ENCODE assay signal across 14 mouse cellular contexts in the genomic region with DNA sequence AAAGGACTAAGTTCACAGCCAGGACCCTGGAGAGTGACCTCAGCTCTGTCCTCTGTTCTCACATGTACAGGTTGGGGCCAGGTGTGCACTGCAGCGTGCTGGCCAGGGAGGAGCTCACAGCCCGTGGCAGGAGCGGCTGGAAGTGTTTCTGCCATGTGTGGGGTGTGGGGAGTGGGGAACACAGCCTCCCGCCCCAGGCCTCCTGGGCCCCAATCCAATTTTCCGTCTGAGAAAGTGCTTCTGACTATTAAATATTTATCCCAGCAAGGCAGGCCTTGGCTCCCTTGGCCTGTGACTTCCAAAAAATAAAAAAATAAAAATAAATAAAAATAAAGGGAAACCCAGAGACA. TPM values are rescaled to one million over a fixed set of nuclear protein-coding genes. Genes with fewer than 3 reads are reported as not detected.
DNase-seq lines count a peak whose midpoint lies in the region; ATAC-seq and TF ChIP-seq lines count a peak whose summit lies in the region.
"Had no signal": no experiment of that assay in that cellular context is flagged by ENCODE, and none has a peak within 500 bp of the region (broad histone marks: within the 10 kb centered on the region; RNA-seq: fewer than 3 reads in every experiment).

No protein-coding gene starts in this region.

- no peak for DNase-seq in lung, adult 2 months
- DNase-seq in liver = no peak
- DNase-seq: cerebellum, adult 11-12 months; thymus, postnatal 4 days had no signal

- no peak overlapping the region for H3K27ac ChIP-seq in hindbrain, embryonic 16.5 days (ENCODE audit: low read depth, low read length)
- H3K27ac ChIP-seq in hindbrain, embryonic 12.5 days = no peak overlapping the region
- H3K27ac ChIP-seq in lung, embryonic 16.5 days (ENCODE audit: low read length) = no peak overlapping the region
- H3K27ac ChIP-seq in embryonic facial prominence, embryonic 15.5 days (replicated peaks) = peak overlapping the region; percentile 77
- H3K27ac ChIP-seq in stomach, embryonic 15.5 days = peak overlapping the region; percentile 74
- H3K27ac ChIP-seq: forebrain, embryonic 12.5 days; heart, embryonic 15.5 days; liver, embryonic 15.5 days; midbrain, embryonic 12.5 days; neural tube, embryonic 12.5 days had no signal

- TF ChIP-seq POLR2A in lung, adult 2 months (IDR thresholded peaks at IDR 0.05; ENCODE audit: borderline replicate concordance, extremely low read depth, low read depth, low read length) = no peak

- no peak for TF ChIP-seq CTCF in lung, adult 2 months (IDR thresholded peaks at IDR 0.05; ENCODE audit: insufficient read depth, low read length)

- no peak overlapping the region for H3K4me2 ChIP-seq in hindbrain, embryonic 16.5 days (ENCODE audit: low read length)
- no peak overlapping the region for H3K4me2 ChIP-seq in hindbrain, embryonic 12.5 days (replicated peaks)
- no peak overlapping the region for H3K4me2 ChIP-seq in lung, embryonic 16.5 days (ENCODE audit: low read depth, low read length)
- no peak overlapping the region for H3K4me2 ChIP-seq in embryonic facial prominence, embryonic 15.5 days (replicated peaks)
- H3K4me2 ChIP-seq in stomach, embryonic 15.5 days = peak overlapping the region; percentile 19; the same call in 1 of the 2 replicates
- H3K4me2 ChIP-seq: forebrain, embryonic 12.5 days; heart, embryonic 15.5 days; liver, embryonic 15.5 days; midbrain, embryonic 12.5 days; neural tube, embryonic 12.5 days had no signal

- H3K9me3 ChIP-seq in hindbrain, embryonic 16.5 days (ENCODE audit: control insufficient read depth, low read length) = no peaks in the 10 kb centered on the region
- no peaks in the 10 kb centered on the region for H3K9me3 ChIP-seq in hindbrain, embryonic 12.5 days (replicated peaks)
- H3K9me3 ChIP-seq in lung, embryonic 16.5 days (ENCODE audit: control insufficient read depth, low read length) = no peaks in the 10 kb centered on the region
- H3K9me3 ChIP-seq in embryonic facial prominence, embryonic 15.5 days (replicated peaks) = no peaks in the 10 kb centered on the region
- no peaks in the 10 kb centered on the region for H3K9me3 ChIP-seq in stomach, embryonic 15.5 days
- H3K9me3 ChIP-seq: forebrain, embryonic 12.5 days; heart, embryonic 15.5 days; liver, embryonic 15.5 days; midbrain, embryonic 12.5 days; neural tube, embryonic 12.5 days had no signal

- no peak for ATAC-seq in hindbrain, embryonic 16.5 days
- ATAC-seq in hindbrain, embryonic 12.5 days (ENCODE audit: low FRiP score) = no peak
- peak; percentile 18 for ATAC-seq in lung, embryonic 16.5 days (ENCODE audit: low read depth)
- ATAC-seq in embryonic facial prominence, embryonic 15.5 days (ENCODE audit: insufficient number of reproducible peaks, low FRiP score, low TSS enrichment, low read depth) = no peak
- no peak for ATAC-seq in stomach, embryonic 15.5 days (ENCODE audit: insufficient read depth, low FRiP score, low read depth)

- H3K4me3 ChIP-seq in hindbrain, embryonic 16.5 days (ENCODE audit: low read length) = no peak overlapping the region
- no peak overlapping the region for H3K4me3 ChIP-seq in hindbrain, embryonic 12.5 days
- no peak overlapping the region for H3K4me3 ChIP-seq in lung, embryonic 16.5 days (ENCODE audit: low read length)
- no peak overlapping the region for H3K4me3 ChIP-seq in lung, adult 2 months (replicated peaks; ENCODE audit: extremely low read depth, low read depth, low read length)
- H3K4me3 ChIP-seq in embryonic facial prominence, embryonic 15.5 days (replicated peaks) = no peak overlapping the region
- H3K4me3 ChIP-seq in stomach, embryonic 15.5 days (replicated peaks) = no peak overlapping the region
- H3K4me3 ChIP-seq: forebrain, embryonic 12.5 days; heart, embryonic 15.5 days; liver, embryonic 15.5 days; midbrain, embryonic 12.5 days; neural tube, embryonic 12.5 days had no signal

- H3K9ac ChIP-seq in hindbrain, embryonic 16.5 days (ENCODE audit: low read depth, low read length) = peak overlapping the region; percentile 14; the same call in 1 of the 2 replicates
- no peak overlapping the region for H3K9ac ChIP-seq in hindbrain, embryonic 12.5 days
- H3K9ac ChIP-seq in lung, embryonic 16.5 days (ENCODE audit: low read length) = no peak overlapping the region
- no peak overlapping the region for H3K9ac ChIP-seq in embryonic facial prominence, embryonic 15.5 days
- no peak overlapping the region for H3K9ac ChIP-seq in stomach, embryonic 15.5 days
- H3K9ac ChIP-seq: forebrain, embryonic 12.5 days; heart, embryonic 15.5 days; liver, embryonic 15.5 days; midbrain, embryonic 12.5 days; neural tube, embryonic 12.5 days had no signal

- H3K4me1 ChIP-seq in hindbrain, embryonic 16.5 days (ENCODE audit: control insufficient read depth, insufficient read depth, low read depth, low read length) = peaks cover 19% of the 10 kb centered on the region
- H3K4me1 ChIP-seq in hindbrain, embryonic 12.5 days = peaks cover 39% of the 10 kb centered on the region
- peaks cover 56% of the 10 kb centered on the region for H3K4me1 ChIP-seq in lung, embryonic 16.5 days (replicated peaks; ENCODE audit: control insufficient read depth, insufficient read depth, low read length)
- peaks cover 17% of the 10 kb centered on the region; the same call in 1 of the 2 replicates for H3K4me1 ChIP-seq in lung, adult 2 months (ENCODE audit: control insufficient read depth, insufficient read depth, low read length)
- H3K4me1 ChIP-seq in embryonic facial prominence, embryonic 15.5 days = peaks cover 88% of the 10 kb centered on the region
- H3K4me1 ChIP-seq in stomach, embryonic 15.5 days = peaks cover 81% of the 10 kb centered on the region

- 31% methylated on average over 5 of the region's 5 CpGs for WGBS in hindbrain, embryonic 16.5 days
- WGBS in hindbrain, embryonic 12.5 days = 47% methylated on average over 5 of the region's 5 CpGs
- 15% methylated on average over 5 of the region's 5 CpGs for WGBS in lung, embryonic 16.5 days
- 21% methylated on average over 5 of the region's 5 CpGs for WGBS in lung, adult 2 months
- 7% methylated on average over 5 of the region's 5 CpGs for WGBS in embryonic facial prominence, embryonic 15.5 days
- WGBS in stomach, embryonic 15.5 days = 19% methylated on average over 5 of the region's 5 CpGs

- no peaks in the 10 kb centered on the region for H3K36me3 ChIP-seq in hindbrain, embryonic 16.5 days (ENCODE audit: control insufficient read depth, insufficient read depth, low read length)
- no peaks in the 10 kb centered on the region for H3K36me3 ChIP-seq in hindbrain, embryonic 12.5 days
- no peaks in the 10 kb centered on the region for H3K36me3 ChIP-seq in lung, embryonic 16.5 days (ENCODE audit: control insufficient read depth, insufficient read depth, low read length)
- H3K36me3 ChIP-seq in embryonic facial prominence, embryonic 15.5 days = no peaks in the 10 kb centered on the region
- no peaks in the 10 kb centered on the region for H3K36me3 ChIP-seq in stomach, embryonic 15.5 days
- H3K36me3 ChIP-seq: forebrain, embryonic 12.5 days; heart, embryonic 15.5 days; liver, embryonic 15.5 days; midbrain, embryonic 12.5 days; neural tube, embryonic 12.5 days had no signal

- peaks cover 6% of the 10 kb centered on the region for H3K27me3 ChIP-seq in hindbrain, embryonic 16.5 days (replicated peaks; ENCODE audit: control insufficient read depth, insufficient read depth, low read length)
- H3K27me3 ChIP-seq in hindbrain, embryonic 12.5 days = peaks cover 47% of the 10 kb centered on the region
- peaks cover 31% of the 10 kb centered on the region for H3K27me3 ChIP-seq in lung, embryonic 16.5 days (ENCODE audit: control insufficient read depth, insufficient read depth, low read depth, low read length)
- peaks cover 14% of the 10 kb centered on the region for H3K27me3 ChIP-seq in embryonic facial prominence, embryonic 15.5 days
- H3K27me3 ChIP-seq in stomach, embryonic 15.5 days (replicated peaks) = peaks cover 17% of the 10 kb centered on the region

RNA-seq across cellular contexts. Expression of a gene that starts 4.2 kb away (rescaled TPM):
- polyA plus RNA-seq in hindbrain, embryonic 16.5 days (2015; fragmentation: Nextera tagmentation; extraction: Ambion mirVana) = 3.4 and 3.7 TPM in 2 replicates
- 0.48 and 0.64 TPM in 2 replicates for polyA plus RNA-seq in hindbrain, embryonic 12.5 days (2016; fragmentation: Nextera tagmentation; extraction: Ambion mirVana)
- 0.84 and 1.4 TPM in 2 replicates for polyA plus RNA-seq in lung, embryonic 16.5 days (2015; fragmentation: Nextera tagmentation; extraction: Ambion mirVana)
- 9.3 and 13.3 TPM in 2 replicates for polyA plus RNA-seq in lung, adult 2 months (2012; rRNA removed)
- 8.5 and 10.3 TPM in 2 replicates for polyA plus RNA-seq in embryonic facial prominence, embryonic 15.5 days (2015; fragmentation: Nextera tagmentation; extraction: Ambion mirVana)
- polyA plus RNA-seq in stomach, embryonic 15.5 days (2015; fragmentation: Nextera tagmentation; extraction: Ambion mirVana) = 3.8 and 4.7 TPM in 2 replicates

RNA-seq across cellular contexts. Expression of a gene that starts 10.4 kb away (rescaled TPM):
- polyA plus RNA-seq in hindbrain, embryonic 16.5 days (2015; fragmentation: Nextera tagmentation; extraction: Ambion mirVana) = 21.7 and 24.2 TPM in 2 replicates
- 16.9 and 19.7 TPM in 2 replicates for polyA plus RNA-seq in hindbrain, embryonic 12.5 days (2016; fragmentation: Nextera tagmentation; extraction: Ambion mirVana)
- polyA plus RNA-seq in lung, embryonic 16.5 days (2015; fragmentation: Nextera tagmentation; extraction: Ambion mirVana) = 9.2 and 9.5 TPM in 2 replicates
- polyA plus RNA-seq in lung, adult 2 months (2012; rRNA removed) = 9.4 and 10.0 TPM in 2 replicates
- 10.9 and 16.5 TPM in 2 replicates for polyA plus RNA-seq in embryonic facial prominence, embryonic 15.5 days (2015; fragmentation: Nextera tagmentation; extraction: Ambion mirVana)
- polyA plus RNA-seq in stomach, embryonic 15.5 days (2015; fragmentation: Nextera tagmentation; extraction: Ambion mirVana) = 6.1 and 7.0 TPM in 2 replicates

RNA-seq across cellular contexts. Expression of a gene that starts 30.9 kb away (rescaled TPM):
- 31.3 and 36.7 TPM in 2 replicates for polyA plus RNA-seq in hindbrain, embryonic 16.5 days (2015; fragmentation: Nextera tagmentation; extraction: Ambion mirVana)
- polyA plus RNA-seq in hindbrain, embryonic 12.5 days (2016; fragmentation: Nextera tagmentation; extraction: Ambion mirVana) = 101 TPM in 2 replicates
- polyA plus RNA-seq in lung, embryonic 16.5 days (2015; fragmentation: Nextera tagmentation; extraction: Ambion mirVana) = 105 and 108 TPM in 2 replicates
- 17.0 and 21.4 TPM in 2 replicates for polyA plus RNA-seq in lung, adult 2 months (2012; rRNA removed)
- polyA plus RNA-seq in embryonic facial prominence, embryonic 15.5 days (2015; fragmentation: Nextera tagmentation; extraction: Ambion mirVana) = 99.7 and 110 TPM in 2 replicates
- polyA plus RNA-seq in stomach, embryonic 15.5 days (2015; fragmentation: Nextera tagmentation; extraction: Ambion mirVana) = 97.0 and 100 TPM in 2 replicates

RNA-seq across cellular contexts. Expression of a gene that starts 37.9 kb away (rescaled TPM):
- polyA plus RNA-seq in hindbrain, embryonic 16.5 days (2015; fragmentation: Nextera tagmentation; extraction: Ambion mirVana) = 5.6 and 7.0 TPM in 2 replicates
- polyA plus RNA-seq in hindbrain, embryonic 12.5 days (2016; fragmentation: Nextera tagmentation; extraction: Ambion mirVana) = 5.0 and 5.4 TPM in 2 replicates
- polyA plus RNA-seq in lung, embryonic 16.5 days (2015; fragmentation: Nextera tagmentation; extraction: Ambion mirVana) = 15.0 and 20.3 TPM in 2 replicates
- polyA plus RNA-seq in lung, adult 2 months (2012; rRNA removed) = 78.2 and 90.1 TPM in 2 replicates
- polyA plus RNA-seq in embryonic facial prominence, embryonic 15.5 days (2015; fragmentation: Nextera tagmentation; extraction: Ambion mirVana) = 13.4 and 15.3 TPM in 2 replicates
- polyA plus RNA-seq in stomach, embryonic 15.5 days (2015; fragmentation: Nextera tagmentation; extraction: Ambion mirVana) = 14.5 and 16.8 TPM in 2 replicates

Comparison
In these comparisons a context has a peak if more than half of its experiments do, and no peak if none do; other contexts are left out.
1. H3K27ac ChIP-seq: peak in embryonic facial prominence, embryonic 15.5 days (single experiment) and stomach, embryonic 15.5 days (single experiment); none in hindbrain, embryonic 16.5 days (single experiment), hindbrain, embryonic 12.5 days (single experiment) and lung, embryonic 16.5 days (single experiment).